Mouse (Mus musculus): ENCODE data around the gene Rpl23a. TPM values are rescaled to one million over a fixed set of nuclear protein-coding genes. Genes with fewer than 3 reads are reported as not detected.

The Rpl23a gene
- polyA plus RNA-seq, 1 experiment from 2014 or later = 1,270 TPM

GRCm38 (mm10) chr11:78155674-78156073 lies 27.7 kb downstream of the Rpl23a start:
- H3K27me3 ChIP-seq = no peaks in the 10 kb centered on the region
- DNase-seq (ENCODE audit: low read depth, low spot score) (no peak), ATAC-seq (no peak)
- in situ Hi-C loops (cut with MboI; ENCODE audit: low pct_unique_long_range_greater_than_20kb) = loop anchor here (5.0 kb wide), 1 partner anchor 98 kb away; no protein-coding TSS in a partner anchor
- ChIA-PET POLR2A (no interaction called here), CTCF (no interaction called here)
- TF ChIP-seq CTCF (IDR thresholded peaks at IDR 0.05) = no peak

- no peak for ATAC-seq
- DNase-seq (ENCODE audit: low read depth, low spot score) = no peak
Measured at GRCm38 (mm10) chr11:78153778-78154177, 29.6 kb downstream of the Rpl23a start.

GRCm38 (mm10) chr11:78152299-78153231 lies 30.8 kb downstream of the Rpl23a start:
- no peak for ATAC-seq
- DNase-seq (ENCODE audit: low read depth, low spot score) = no peak
- POLR2A ChIA-PET = interaction anchor here (0.6 kb wide), 1 partner anchor 87 kb away, joined by 3 read pairs; no protein-coding TSS in a partner anchor
- no peak for TF ChIP-seq CTCF (IDR thresholded peaks at IDR 0.05)
- in situ Hi-C loops (cut with MboI; ENCODE audit: low pct_unique_long_range_greater_than_20kb) = no loop called here
- no peaks in the 10 kb centered on the region for H3K27me3 ChIP-seq
- CTCF ChIA-PET = interaction anchor here (0.7 to 2.1 kb wide), 7 partner anchors 16 to 93 kb away, joined by 3 to 8 read pairs (median 3); partner anchors contain the start of genes Nek8 and Tlcd1

More at GRCm38 (mm10) chr11:78153778-78154177, 29.6 kb downstream of the Rpl23a start:
- POLR2A ChIA-PET = no interaction called here
- no peak for TF ChIP-seq CTCF (IDR thresholded peaks at IDR 0.05)
- CTCF ChIA-PET = interaction anchor here (2.1 kb wide), 1 partner anchor 23 kb away, joined by 8 read pairs; the partner anchor contains the start of genes Nek8 and Tlcd1
- in situ Hi-C loops (cut with MboI; ENCODE audit: low pct_unique_long_range_greater_than_20kb) = no loop called here
- no peaks in the 10 kb centered on the region for H3K27me3 ChIP-seq

- no peak for DNase-seq (ENCODE audit: low read depth, low spot score)
- ATAC-seq = no peak
Measured at GRCm38 (mm10) chr11:78151161-78151560, 32.2 kb downstream of the Rpl23a start.

GRCm38 (mm10) chr11:78146707-78147543 lies 36.5 kb downstream of the Rpl23a start:
- no peak for TF ChIP-seq CTCF (IDR thresholded peaks at IDR 0.05)
- CTCF ChIA-PET = interaction anchor here (1.4 to 1.8 kb wide), 2 partner anchors 12 to 30 kb away, joined by 3 to 4 read pairs; no protein-coding TSS in a partner anchor
- in situ Hi-C loops (cut with MboI; ENCODE audit: low pct_unique_long_range_greater_than_20kb) = no loop called here
- DNase-seq (ENCODE audit: low read depth, low spot score) = no peak
- ATAC-seq = no peak
- POLR2A ChIA-PET = no interaction called here
- no peaks in the 10 kb centered on the region for H3K27me3 ChIP-seq

More at GRCm38 (mm10) chr11:78151161-78151560, 32.2 kb downstream of the Rpl23a start:
- POLR2A ChIA-PET = interaction anchor here (1.3 kb wide), 1 partner anchor 107 kb away, joined by 5 read pairs; no protein-coding TSS in a partner anchor
- no peaks in the 10 kb centered on the region for H3K27me3 ChIP-seq
- in situ Hi-C loops (cut with MboI; ENCODE audit: low pct_unique_long_range_greater_than_20kb) = no loop called here
- peak; percentile 81 for TF ChIP-seq CTCF (IDR thresholded peaks at IDR 0.05)
- CTCF ChIA-PET = interaction anchor here (1.0 to 1.5 kb wide), 4 partner anchors 15 to 36 kb away, joined by 3 to 4 read pairs (median 4); no protein-coding TSS in a partner anchor

GRCm38 (mm10) chr11:78146168-78146567 lies 37.2 kb downstream of the Rpl23a start:
- in situ Hi-C loops (cut with MboI; ENCODE audit: low pct_unique_long_range_greater_than_20kb) = no loop called here
- ChIA-PET POLR2A (no interaction called here), CTCF (interaction anchor here (1.3 to 1.8 kb wide), 3 partner anchors 10 to 31 kb away, joined by 3 to 4 read pairs (median 4); no protein-coding TSS in a partner anchor)
- DNase-seq (ENCODE audit: low read depth, low spot score) = no peak
- no peak for TF ChIP-seq CTCF (IDR thresholded peaks at IDR 0.05)
- H3K27me3 ChIP-seq = no peaks in the 10 kb centered on the region
- ATAC-seq = no peak

GRCm38 (mm10) chr11:78143520-78143919 lies 39.9 kb downstream of the Rpl23a start:
- TF ChIP-seq CTCF (IDR thresholded peaks at IDR 0.05) = no peak
- DNase-seq (ENCODE audit: low read depth, low spot score) (no peak), ATAC-seq (no peak)
- ChIA-PET CTCF (interaction anchor here (1.0 to 2.1 kb wide), 5 partner anchors 9 to 63 kb away, joined by 3 to 8 read pairs (median 3); partner anchors contain the start of gene Eral1), POLR2A (interaction anchor here (1.0 kb wide), 1 partner anchor 18 kb away, joined by 3 read pairs; no protein-coding TSS in a partner anchor)
- H3K27me3 ChIP-seq = no peaks in the 10 kb centered on the region
- in situ Hi-C loops (cut with MboI; ENCODE audit: low pct_unique_long_range_greater_than_20kb) = no loop called here

- TF ChIP-seq CTCF (IDR thresholded peaks at IDR 0.05) = no peak
- no peaks in the 10 kb centered on the region for H3K27me3 ChIP-seq
- in situ Hi-C loops (cut with MboI; ENCODE audit: low pct_unique_long_range_greater_than_20kb) = no loop called here
- DNase-seq (ENCODE audit: low read depth, low spot score) (no peak), ATAC-seq (no peak)
- POLR2A ChIA-PET = no interaction called here
- CTCF ChIA-PET = interaction anchor here (0.8 kb wide), 1 partner anchor 9 kb away, joined by 3 read pairs; no protein-coding TSS in a partner anchor
Measured at GRCm38 (mm10) chr11:78140665-78141064, 42.7 kb downstream of the Rpl23a start.

GRCm38 (mm10) chr11:78138023-78138422 lies 45.4 kb downstream of the Rpl23a start:
- ATAC-seq = no peak
- no peaks in the 10 kb centered on the region for H3K27me3 ChIP-seq
- TF ChIP-seq CTCF (IDR thresholded peaks at IDR 0.05) = no peak
- in situ Hi-C loops (cut with MboI; ENCODE audit: low pct_unique_long_range_greater_than_20kb) = no loop called here
- ChIA-PET CTCF (interaction anchor here (1.7 kb wide), 1 partner anchor 13 kb away, joined by 4 read pairs; no protein-coding TSS in a partner anchor), POLR2A (no interaction called here)
- no peak for DNase-seq (ENCODE audit: low read depth, low spot score)

- no peaks in the 10 kb centered on the region for H3K27me3 ChIP-seq
- in situ Hi-C loops (cut with MboI; ENCODE audit: low pct_unique_long_range_greater_than_20kb) = no loop called here
- POLR2A ChIA-PET = no interaction called here
- ATAC-seq = no peak
- no peak for TF ChIP-seq CTCF (IDR thresholded peaks at IDR 0.05)
- CTCF ChIA-PET = interaction anchor here (1.7 kb wide), 1 partner anchor 12 kb away, joined by 4 read pairs; no protein-coding TSS in a partner anchor
- DNase-seq (ENCODE audit: low read depth, low spot score) = no peak
Measured at GRCm38 (mm10) chr11:78137584-78137983, 45.8 kb downstream of the Rpl23a start.

Measured in Patski (cell line).